8 mouse cellular contexts compared by ENCODE assay signal in the genomic region with DNA sequence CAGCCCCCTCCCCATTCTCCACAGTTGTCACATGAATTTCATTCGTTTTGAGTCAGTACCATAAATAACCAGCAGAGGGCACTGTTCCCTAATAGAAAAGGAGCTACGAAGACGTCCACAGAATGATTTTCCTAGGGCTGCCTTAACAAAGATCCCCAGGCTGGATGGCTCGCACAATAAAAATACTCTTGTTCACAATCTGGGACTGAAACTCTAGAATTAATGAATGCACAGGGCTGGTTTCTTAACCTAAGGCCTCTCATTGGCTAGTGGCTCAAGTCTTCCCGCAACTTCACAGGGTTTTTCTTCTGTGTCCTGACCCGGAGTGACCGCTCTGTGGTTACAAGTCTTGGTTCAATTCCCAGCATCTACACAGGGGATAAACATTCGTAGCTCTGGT. TPM values are rescaled to one million over a fixed set of nuclear protein-coding genes. Genes with fewer than 3 reads are reported as not detected.
A peak's percentile ranks its signal among the peaks of the same experiment; 100 is the strongest.
DNase-seq lines count a peak whose midpoint lies in the region; ATAC-seq and TF ChIP-seq lines count a peak whose summit lies in the region.

No protein-coding gene starts in this region.

- DNase-seq in left cerebral cortex, adult 2 months (ENCODE audit: extremely low spot score in 1 of 2, low spot score in 2 of 2), result peak in 1 of 2 experiments; percentile 27
- no peak for DNase-seq in left cerebral cortex, adult 8-10 months (ENCODE audit: low spot score in 2 of 2)
- peak; percentile 74 for DNase-seq in Muller cell, postnatal 12 days (ENCODE audit: inconsistent ontology term)
- DNase-seq in cerebellum, adult 8-10 months, result peak; percentile 65
- peak; percentile 43 to 81 for DNase-seq in heart, postnatal 14 days
- no peak for DNase-seq in liver, postnatal 0 days
- no peak for DNase-seq in urinary bladder, postnatal 4 days (ENCODE audit: low spot score in 2 of 2)

- no peak overlapping the region for H3K4me3 ChIP-seq in left cerebral cortex, adult 2 months
- H3K4me3 ChIP-seq in liver, postnatal 0 days (ENCODE audit: low read depth, low read length), result no peak overlapping the region

- no peak for ATAC-seq in liver, postnatal 0 days
- ATAC-seq in neutrophil, adult 5-6 weeks (ENCODE audit: extremely low read depth, insufficient number of reproducible peaks, low FRiP score, poor library complexity, severe bottlenecking), result peak; percentile 47; the same call in 1 of the 2 replicates

- intact Hi-C loops in left cerebral cortex, adult 2 months (cut with DNase I), result loop anchor here (5.0 kb wide), 2 partner anchors 104 to 154 kb away; no protein-coding TSS in a partner anchor
- intact Hi-C loops in heart, postnatal 14 days (cut with DNase I), result loop anchor here (5.0 kb wide), 2 partner anchors 154 to 169 kb away; no protein-coding TSS in a partner anchor

- H3K27ac ChIP-seq in left cerebral cortex, adult 2 months, result no peak overlapping the region
- H3K27ac ChIP-seq in liver, postnatal 0 days (ENCODE audit: low read depth), result peak overlapping the region; percentile 68; the same call in 1 of the 2 replicates

- peak; percentile 60 for TF ChIP-seq EP300 in liver, postnatal 0 days (IDR thresholded peaks at IDR 0.05; ENCODE audit: low read depth)

- peak; percentile 74 for TF ChIP-seq CTCF in left cerebral cortex, adult 2 months (IDR thresholded peaks at IDR 0.05)
- TF ChIP-seq CTCF in liver, postnatal 0 days (IDR thresholded peaks at IDR 0.05; ENCODE audit: low read depth), result peak; percentile 89

- H3K4me1 ChIP-seq in liver, postnatal 0 days (ENCODE audit: insufficient read depth), result peaks cover 53% of the 10 kb centered on the region

- no peak overlapping the region for H3K4me2 ChIP-seq in liver, postnatal 0 days (ENCODE audit: low read depth, low read length)

- H3K27me3 ChIP-seq in liver, postnatal 0 days (ENCODE audit: insufficient read depth, low read length), result no peaks in the 10 kb centered on the region

- H3K9me3 ChIP-seq in liver, postnatal 0 days (ENCODE audit: low read length), result no peaks in the 10 kb centered on the region

- 38% methylated on average over 8 of the region's 8 CpGs for whole genome bisulfite sequencing in liver, postnatal 0 days (ENCODE audit: insufficient replicate concordance)

- no peak overlapping the region for H3K9ac ChIP-seq in liver, postnatal 0 days (replicated peaks)

- no peaks in the 10 kb centered on the region for H3K36me3 ChIP-seq in liver, postnatal 0 days (replicated peaks; ENCODE audit: insufficient read depth, low read length)

RNA-seq across cellular contexts. Expression of a gene that starts 14.0 kb away (rescaled TPM):
- total RNA-seq in left cerebral cortex, adult 2 months (2021), result 10 to 100 TPM; 20.2 to 20.3 TPM
- 10 to 100 TPM; 20.8 to 40.4 (median 27.7) TPM for total RNA-seq in left cerebral cortex, adult 8-10 months (2022)
- total RNA-seq in heart, postnatal 14 days (2021), result 10 to 100 TPM; 32.9 to 33.2 TPM
- polyA plus RNA-seq in liver, postnatal 0 days (2015; fragmentation: Nextera tagmentation; extraction: Ambion mirVana), result 107 and 113 TPM in 2 replicates
- total RNA-seq in neutrophil, adult 5-6 weeks (2017), result 93.4 and 107 TPM in 2 replicates

RNA-seq across cellular contexts. Expression of a gene that starts 33.0 kb away (rescaled TPM):
- not detected for total RNA-seq in left cerebral cortex, adult 2 months (2021)
- not detected for total RNA-seq in left cerebral cortex, adult 8-10 months (2022)
- total RNA-seq in heart, postnatal 14 days (2021), result not detected
- polyA plus RNA-seq in liver, postnatal 0 days (2015; fragmentation: Nextera tagmentation; extraction: Ambion mirVana), result not detected in 2 replicates
- total RNA-seq in neutrophil, adult 5-6 weeks (2017), result 2.6 TPM in 1 of 2 replicates, not detected in the other

RNA-seq across cellular contexts. Expression of a gene that starts 47.4 kb away (rescaled TPM):
- 1 to 10 TPM; 8.5 to 9.1 TPM for total RNA-seq in left cerebral cortex, adult 2 months (2021)
- 10 to 100 TPM; 10.9 to 14.4 (median 11.8) TPM for total RNA-seq in left cerebral cortex, adult 8-10 months (2022)
- 10 to 100 TPM; 86.4 to 94.7 TPM for total RNA-seq in heart, postnatal 14 days (2021)
- polyA plus RNA-seq in liver, postnatal 0 days (2015; fragmentation: Nextera tagmentation; extraction: Ambion mirVana), result 25.5 and 26.4 TPM in 2 replicates
- 144 and 156 TPM in 2 replicates for total RNA-seq in neutrophil, adult 5-6 weeks (2017)

Comparison
In these comparisons a context has a peak if more than half of its experiments do, and no peak if none do; other contexts are left out.
1. DNase-seq: peak in Muller cell, postnatal 12 days (single experiment), cerebellum, adult 8-10 months (single experiment) and heart, postnatal 14 days (2 of 2); none in left cerebral cortex, adult 8-10 months (0 of 2), liver, postnatal 0 days (single experiment) and urinary bladder, postnatal 4 days (0 of 2).